Mouse (Mus musculus) testis, postnatal 14 days (tissue): ENCODE results near the gene Gm44973.
"Not testable (repeated sequence)": the region's sequence is repeated elsewhere in the genome, so short reads cannot be mapped to it uniquely, and the experiment has no call there.

Experiments
- DNase-seq: peaks from one replicate; pipeline ENCODE4 v3.0.0; 2021; ENCODE audit warnings: low spot score

Gm44973 gene

DNA sequence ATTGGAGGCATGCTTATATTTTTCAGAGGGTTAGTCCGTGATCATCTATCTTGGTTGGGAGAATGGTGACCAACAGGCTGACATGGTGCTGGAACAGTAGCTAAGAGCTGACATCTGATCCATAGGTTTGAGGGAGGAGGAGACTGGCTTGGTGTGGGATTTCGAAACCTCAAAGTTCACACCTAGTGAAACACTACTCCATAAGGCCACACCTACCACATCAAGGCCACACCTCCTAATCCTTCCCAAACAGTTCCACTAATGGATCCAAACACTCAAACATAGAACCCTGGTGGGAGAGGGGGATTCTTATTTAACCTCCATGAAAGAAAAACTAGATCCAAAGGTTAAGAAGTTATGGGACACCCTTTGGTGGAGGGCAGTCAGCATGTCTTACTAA lies 1.6 kb downstream of the Gm44973 start:
- no peak for DNase-seq

DNA sequence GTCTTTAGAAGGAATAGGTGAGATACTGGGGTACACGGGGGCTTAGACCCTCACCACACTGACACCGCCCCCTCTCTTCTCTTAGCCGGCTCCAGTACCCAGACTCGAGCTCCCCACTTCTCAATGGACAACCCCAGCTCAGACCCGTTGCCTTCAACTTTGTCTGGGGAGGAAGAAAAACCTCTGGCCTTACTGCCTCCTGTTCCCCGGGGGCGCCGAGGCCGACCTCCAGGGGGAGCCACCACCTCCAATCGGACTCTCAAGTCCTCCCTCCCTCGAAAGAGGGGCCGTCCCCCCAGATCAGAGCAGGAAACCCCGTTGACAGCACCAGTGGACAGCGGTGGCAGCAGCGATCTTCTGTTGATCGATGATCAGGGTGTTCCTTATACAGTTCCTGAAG lies 2.1 kb downstream of the Gm44973 start:
- no peak for DNase-seq

DNA sequence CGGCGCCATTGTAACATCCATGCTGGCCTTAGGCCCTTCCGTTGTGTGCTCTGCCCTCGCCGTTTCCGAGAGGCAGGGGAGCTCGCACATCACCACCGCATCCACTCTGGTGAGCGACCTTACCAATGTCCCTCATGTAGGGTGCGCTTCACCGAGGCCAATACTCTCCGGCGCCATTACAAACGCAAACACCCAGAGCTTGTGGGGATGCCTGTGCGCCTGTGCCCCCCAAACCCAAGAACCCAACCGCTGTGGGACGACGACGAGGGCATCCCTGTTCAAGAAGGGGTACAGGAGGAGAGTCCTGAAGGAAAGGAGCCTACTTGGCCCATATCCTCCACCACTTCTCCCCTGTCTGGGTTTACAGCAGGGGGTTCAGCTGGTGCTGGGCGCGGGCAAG lies 2.6 kb downstream of the Gm44973 start:
- no peak for DNase-seq

DNA sequence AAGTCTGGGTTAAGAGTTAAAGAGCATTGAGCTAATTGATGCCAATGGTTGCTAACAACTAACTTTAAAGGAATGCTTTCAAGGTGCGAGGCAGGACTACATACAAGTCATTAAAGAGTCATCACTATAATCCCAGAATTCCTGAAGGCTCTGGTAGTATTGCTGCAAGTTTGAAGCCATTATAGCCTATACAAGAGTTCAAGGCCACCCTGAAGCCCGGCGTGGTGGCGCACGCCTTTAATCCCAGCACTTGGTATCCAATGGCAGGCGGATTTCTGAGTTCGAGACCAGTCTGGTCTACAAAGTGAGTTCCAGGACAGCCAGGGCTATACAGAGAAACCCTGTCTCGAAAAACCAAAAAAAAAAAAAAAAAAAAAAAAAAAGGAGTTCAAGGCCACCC lies 4.3 kb downstream of the Gm44973 start:
- DNase-seq = not testable (repeated sequence)

DNA sequence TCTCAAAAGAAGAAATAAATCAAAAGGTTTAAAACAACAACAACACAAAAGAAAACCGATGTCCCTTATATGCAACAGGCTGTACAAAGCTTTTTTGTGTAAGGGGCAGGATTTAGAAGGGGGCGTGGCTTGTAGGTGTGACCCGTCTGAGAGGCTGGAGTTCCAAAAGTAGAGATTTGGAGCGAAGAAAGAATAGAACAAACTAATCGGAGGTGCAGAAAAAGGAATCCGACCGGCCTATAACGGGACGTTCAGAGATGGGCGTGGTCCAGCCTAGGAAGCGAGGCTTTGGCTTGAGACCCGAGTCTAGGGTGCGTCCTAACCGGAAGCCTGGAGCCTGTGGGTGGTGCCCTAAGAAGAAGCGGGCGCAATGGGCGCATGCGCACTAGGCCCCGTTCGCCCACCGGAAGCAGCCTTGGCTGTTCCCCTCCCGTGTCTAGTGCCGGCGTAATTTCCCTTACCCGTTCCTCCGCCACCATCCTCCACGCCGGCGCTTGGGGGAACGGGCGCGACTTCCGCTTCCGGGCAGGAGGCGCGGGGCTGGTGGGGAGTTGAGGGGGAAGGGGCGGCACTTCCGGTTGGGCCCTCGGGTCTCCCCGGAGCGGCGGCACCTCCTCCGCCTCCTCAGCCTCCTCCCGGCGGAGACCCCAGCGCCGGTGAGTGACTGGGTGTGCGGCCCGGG lies 4.8 kb downstream of the Gm44973 start, which contains the start of the genes Zfp865 and Ccdc106:
Gene Zfp865 (plus strand): TSS at position 377 of the 682 bp plus-strand sequence.
Gene Ccdc106 (plus strand): TSS at position 554 of the 682 bp plus-strand sequence.
- DNase-seq = peak; percentile 98

DNA sequence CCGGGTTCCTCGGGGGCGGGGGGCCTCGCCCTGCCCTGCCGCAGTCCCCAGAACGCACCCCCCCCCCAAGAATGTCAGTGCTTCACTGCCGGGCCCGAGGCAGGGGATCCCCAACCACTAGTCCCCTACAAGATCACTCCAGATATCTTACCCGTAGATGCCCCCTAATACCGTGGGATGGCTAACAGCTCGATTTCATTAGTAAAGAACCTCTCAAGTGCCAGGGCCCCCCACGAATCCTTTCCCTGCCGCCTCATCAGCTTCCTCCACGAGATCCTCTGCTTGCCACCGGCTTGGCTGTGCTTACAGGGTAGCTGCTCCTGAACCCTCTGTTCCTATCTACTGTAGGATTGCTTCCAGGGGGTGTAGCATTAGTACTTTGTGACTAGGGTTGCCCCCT lies 5.4 kb downstream of the Gm44973 start:
- DNase-seq = no peak

DNA sequence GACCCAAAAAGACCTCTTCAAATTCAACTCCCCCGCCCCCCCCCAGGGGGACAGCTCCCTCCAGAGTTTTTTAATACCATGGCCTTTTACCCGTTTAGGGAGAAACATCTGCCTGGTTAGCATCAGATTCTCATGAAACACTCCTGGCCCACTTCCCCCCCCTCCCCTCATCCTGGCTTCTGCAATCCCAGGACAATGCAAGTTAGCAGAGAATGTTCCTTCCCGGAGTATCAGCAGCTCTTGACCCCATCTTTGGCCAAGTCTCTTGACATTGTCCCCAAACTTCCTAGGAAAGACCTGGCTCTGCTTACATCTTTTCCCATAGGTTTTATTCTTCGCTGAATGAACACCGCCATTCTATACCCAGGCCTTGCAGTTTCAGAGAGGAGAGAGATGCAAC lies 5.9 kb downstream of the Gm44973 start:
- no peak for DNase-seq

DNA sequence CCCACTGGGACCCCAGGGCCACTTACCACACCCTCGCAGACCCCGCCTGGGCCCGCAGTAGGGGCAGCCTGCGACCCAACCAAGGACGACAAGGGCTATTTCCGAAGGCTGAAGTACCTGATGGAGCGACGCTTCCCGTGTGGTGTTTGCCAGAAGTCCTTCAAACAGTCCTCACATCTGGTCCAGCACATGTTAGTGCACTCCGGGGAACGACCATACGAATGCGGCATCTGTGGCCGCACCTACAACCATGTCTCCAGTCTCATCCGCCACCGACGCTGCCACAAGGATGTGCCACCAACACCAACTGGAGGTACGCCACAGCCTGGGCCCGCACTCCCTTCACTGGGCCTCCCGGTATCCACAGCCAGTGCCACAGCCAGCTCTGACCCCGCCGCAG lies 14.2 kb downstream of the Gm44973 start:
- no peak for DNase-seq

DNA sequence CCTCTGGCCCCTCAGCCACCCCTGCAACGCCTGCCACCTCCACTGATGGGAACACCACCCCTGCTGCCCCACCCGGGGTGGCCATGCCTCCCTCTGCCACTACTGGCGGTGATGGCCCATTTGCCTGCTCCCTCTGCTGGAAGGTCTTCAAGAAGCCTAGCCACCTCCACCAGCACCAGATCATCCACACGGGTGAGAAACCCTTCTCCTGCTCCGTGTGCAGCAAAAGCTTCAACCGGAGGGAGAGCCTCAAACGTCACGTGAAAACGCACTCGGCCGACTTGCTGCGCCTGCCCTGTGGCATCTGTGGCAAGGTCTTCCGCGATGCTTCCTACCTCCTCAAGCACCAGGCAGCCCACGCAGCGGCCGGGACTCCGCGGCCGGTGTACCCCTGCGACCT lies 14.7 kb downstream of the Gm44973 start:
- DNase-seq = no peak

DNA sequence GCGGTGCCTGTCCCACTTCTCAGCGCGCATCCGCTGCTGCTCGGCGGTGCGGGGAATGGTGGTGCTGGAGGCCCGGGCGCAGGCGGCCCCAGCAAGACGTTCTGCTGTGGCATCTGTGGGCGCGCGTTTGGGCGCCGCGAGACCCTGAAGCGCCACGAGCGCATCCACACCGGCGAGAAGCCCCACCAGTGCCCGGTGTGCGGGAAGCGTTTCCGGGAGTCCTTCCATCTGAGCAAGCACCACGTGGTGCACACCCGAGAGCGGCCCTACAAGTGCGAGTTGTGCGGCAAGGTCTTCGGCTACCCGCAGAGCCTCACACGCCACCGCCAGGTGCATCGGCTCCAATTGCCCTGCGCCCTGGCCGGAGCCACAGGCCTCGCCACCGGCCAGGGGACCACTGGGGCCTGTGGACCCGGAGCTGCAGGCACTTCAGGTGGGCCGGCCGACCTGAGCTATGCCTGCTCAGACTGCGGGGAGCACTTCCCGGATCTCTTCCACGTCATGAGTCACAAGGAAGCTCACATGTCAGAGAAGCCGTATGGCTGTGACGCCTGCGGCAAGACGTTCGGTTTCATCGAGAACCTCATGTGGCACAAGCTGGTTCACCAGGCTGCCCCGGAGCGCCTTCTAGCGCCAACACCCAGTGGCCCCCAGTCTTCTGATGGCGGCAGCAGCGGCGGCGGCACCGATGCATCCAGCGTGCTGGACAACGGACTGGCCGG lies 15.4 kb downstream of the Gm44973 start:
- peak; percentile 22 for DNase-seq

DNA sequence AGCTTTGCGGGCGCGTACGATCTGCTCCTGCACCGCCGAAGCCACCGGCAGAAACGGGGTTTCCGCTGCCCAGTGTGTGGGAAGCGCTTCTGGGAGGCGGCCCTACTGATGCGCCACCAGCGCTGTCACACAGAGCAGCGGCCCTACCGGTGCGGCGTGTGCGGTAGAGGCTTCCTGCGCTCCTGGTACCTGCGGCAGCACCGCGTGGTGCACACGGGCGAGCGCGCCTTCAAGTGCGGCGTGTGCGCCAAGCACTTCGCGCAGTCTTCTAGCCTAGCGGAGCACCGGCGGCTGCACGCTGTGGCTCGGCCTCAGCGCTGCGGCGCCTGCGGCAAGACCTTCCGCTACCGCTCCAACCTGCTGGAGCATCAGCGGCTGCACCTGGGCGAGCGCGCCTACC lies 16.2 kb downstream of the Gm44973 start:
- no peak for DNase-seq

DNA sequence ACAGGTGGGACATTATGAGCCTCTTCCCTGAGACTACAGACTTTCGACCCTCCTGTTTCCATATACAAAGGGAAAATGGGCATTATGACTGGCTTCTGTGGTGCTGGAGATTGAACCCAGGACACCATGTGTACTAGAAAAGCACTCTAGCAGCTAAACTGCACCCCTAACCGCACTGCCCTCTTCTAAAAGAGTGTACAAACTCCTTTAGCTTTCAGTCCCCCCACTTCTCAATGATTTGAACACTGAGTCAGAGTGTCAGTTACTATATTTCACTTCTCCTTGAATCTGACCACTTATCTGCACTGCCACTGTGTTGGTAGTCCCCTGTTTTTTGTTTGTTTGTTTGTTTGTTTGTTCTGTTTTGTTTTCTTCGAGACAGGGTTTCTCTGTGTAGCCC lies 18.5 kb downstream of the Gm44973 start, which contains the start of gene 4632433K11Rik:
Gene 4632433K11Rik (plus strand): TSS at position 301 of the 400 bp plus-strand sequence.
- no peak for DNase-seq

DNA sequence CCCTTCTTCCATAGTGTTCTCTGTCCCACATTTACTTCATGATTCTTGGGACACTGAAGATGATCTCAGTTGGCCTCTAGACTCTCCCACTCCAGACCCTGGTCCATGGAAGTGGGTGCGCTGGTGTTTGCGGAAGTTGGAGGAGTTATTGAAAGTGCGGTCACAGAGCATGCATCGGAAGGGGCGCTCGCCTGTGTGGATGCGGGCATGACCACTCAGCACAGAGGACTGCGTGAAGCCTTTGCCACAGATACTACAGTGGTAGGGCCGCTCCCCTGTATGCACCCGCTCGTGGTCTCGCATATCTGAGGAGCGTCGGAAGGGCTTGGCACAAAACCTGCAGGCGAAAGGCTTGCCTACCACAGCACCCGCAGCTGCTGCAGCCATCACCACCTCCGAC lies 20.3 kb downstream of the Gm44973 start:
- DNase-seq = no peak

DNA sequence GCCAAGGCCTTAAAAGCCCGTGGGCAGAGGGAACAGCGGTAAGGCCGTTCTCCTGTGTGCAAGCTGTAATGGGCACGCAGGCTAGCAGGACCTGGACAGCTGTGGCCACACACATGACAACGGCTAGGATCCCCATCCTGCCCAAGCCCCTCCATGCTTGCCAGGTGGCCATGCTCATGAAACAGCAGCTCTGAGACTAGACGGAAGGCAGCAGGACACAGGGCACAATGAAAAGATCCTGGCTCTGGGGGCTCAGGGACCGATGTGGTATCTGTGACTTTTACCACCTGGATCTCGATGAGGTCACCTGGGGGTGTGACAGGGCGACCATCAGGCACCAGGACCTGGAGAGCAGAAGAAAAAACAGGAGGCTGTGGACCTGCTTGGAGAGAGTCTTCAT lies 20.8 kb downstream of the Gm44973 start:
- no peak for DNase-seq

DNA sequence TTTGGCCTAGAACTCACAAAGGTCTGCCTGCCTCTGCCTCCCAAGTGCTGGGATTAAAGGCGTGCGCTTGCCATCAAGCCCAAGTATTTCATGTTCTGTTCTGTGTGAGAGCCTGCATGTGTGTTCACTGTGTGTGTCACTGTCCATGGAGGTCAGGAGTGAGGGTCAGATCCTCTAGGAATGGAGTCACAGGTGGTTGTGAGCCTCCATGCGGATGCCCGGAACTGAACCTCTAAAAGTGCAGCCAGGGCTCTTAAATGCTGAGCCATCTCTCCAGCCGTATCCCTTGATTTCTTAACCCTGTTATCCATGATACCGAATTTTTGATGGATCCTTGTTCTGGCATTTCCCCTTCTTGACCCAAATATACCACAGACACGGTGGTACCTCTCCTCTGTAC lies 21.7 kb downstream of the Gm44973 start:
- DNase-seq = no peak

DNA sequence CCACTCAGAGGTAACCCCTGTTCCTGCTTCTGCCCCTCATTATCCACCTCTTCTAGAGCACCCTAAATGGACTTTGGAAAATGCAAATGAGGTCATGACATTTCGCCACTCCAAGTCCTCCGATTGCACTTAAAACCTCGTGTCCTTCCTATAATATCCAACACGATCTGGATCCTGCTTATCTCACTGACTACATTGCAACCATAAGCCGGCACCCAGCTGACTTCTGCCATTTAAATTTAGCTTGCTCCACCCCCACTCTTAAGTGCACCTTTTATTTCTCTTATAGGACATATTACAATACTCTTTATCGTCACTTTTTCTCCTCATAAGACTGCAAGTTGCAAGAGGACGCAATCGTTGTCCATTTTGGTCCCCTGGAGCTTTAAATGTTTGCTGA lies 22.2 kb downstream of the Gm44973 start:
- DNase-seq = no peak

DNA sequence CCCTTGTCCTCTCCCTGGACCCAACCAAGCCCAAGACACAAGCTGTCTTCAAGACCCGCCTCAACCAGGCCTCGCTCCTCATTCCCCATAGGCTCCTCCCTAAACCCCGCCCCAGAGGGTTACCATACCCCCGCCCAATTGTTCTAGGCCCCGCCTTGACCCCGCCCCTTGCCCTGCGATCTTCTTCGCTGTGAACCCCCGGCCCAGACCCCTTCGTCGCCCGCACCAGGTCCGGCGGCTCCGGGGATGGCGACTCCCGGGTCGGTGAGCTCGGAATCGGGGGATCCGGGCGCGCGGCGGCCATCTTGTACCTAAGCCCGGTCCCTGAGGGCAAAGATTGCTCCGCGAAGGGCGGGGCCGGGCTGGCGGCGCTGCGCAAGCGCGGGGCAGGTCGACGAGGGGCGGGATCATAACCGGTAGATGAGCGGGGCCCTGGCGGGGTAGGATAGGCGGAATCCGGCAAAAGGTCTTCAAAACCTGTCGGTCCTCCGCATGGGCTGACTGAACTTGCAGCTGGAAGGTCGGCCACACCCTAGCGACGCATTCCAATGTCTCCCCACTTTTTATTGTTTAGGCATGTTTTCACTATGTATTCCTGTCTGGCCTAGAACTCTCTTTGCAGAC lies 22.9 kb downstream of the Gm44973 start, which contains the start of gene Zfp784:
Gene Zfp784 (minus strand): TSS at position 338 of the 624 bp plus-strand sequence.
- DNase-seq = peak; percentile 92

DNA sequence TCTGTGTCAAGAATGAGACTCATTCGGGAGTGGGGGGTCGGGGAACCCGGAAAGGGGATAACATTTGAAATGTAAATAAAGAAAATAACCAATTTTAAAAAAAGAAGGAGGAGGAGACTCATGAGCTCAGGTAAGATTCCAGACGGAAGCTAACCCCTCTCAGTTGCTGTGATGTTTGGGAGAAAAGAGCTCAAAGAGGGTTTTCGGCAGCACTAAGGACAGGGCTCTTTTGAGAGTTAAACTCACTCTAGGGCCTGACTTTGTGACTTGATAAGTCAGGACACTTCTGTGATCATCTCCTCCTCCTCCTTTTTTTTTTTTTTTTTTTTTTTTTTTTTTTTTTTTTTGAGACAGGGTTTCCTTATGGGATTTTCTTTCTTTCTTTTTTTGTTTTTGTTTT lies 23.6 kb downstream of the Gm44973 start:
- no peak for DNase-seq

DNA sequence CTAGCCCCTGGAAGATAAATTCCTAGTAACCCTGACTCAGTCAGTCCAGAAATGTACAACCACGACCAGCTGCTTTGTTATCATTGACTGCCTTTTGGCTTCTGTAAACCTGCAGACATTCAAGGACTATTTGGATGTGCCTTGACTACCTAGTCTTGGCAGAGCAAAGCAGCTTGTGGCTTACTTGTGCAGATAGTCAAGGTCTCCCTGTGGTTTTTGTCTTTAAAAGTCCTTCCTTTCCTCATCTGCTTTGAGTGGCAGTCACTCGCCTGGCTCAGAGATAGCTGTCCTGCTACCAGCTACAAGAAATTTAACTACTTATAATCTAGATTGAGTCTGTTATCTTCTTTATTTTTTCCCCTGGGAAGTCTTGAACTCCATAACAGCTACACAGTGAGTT lies 29.7 kb downstream of the Gm44973 start:
- DNase-seq = no peak

DNA sequence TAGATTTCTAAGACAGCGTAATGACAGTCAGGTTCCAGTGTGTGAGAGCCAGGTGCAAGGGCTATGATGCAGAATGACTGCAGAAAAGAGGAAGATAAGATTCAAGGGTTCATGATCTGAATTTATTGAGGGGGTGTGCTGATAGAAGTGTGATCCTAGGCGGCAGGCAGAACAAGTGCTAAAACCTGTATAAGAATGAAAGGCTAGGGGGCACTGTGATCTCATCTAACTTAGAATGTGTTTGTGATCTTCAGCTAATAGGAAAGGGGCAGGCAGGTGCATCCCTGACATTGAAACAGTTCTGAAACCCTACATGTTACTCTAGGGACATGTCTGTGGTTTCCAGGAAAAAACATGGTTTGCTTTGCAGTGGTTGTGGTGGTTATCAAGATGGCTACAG lies 30.8 kb downstream of the Gm44973 start:
- no peak for DNase-seq

DNA sequence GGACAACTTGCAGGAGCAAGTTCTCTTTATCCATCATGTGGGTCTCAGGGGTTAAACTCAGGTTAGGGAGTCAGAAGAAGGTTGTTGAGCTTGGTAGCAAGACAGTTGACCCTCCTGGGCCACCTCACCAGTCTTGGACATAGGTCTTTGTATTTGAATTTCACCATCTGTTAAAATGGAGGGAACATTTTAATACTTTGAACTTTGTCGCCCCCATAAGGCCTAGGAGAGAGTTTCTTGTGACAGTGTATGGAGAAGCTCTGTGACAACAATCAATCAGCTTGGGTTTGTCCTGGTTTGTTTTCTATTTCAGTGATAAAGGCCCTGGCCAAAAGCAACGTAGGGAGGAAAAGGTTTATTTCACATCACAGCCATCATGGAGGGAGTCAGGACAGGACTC lies 32.0 kb downstream of the Gm44973 start:
- DNase-seq = no peak

DNA sequence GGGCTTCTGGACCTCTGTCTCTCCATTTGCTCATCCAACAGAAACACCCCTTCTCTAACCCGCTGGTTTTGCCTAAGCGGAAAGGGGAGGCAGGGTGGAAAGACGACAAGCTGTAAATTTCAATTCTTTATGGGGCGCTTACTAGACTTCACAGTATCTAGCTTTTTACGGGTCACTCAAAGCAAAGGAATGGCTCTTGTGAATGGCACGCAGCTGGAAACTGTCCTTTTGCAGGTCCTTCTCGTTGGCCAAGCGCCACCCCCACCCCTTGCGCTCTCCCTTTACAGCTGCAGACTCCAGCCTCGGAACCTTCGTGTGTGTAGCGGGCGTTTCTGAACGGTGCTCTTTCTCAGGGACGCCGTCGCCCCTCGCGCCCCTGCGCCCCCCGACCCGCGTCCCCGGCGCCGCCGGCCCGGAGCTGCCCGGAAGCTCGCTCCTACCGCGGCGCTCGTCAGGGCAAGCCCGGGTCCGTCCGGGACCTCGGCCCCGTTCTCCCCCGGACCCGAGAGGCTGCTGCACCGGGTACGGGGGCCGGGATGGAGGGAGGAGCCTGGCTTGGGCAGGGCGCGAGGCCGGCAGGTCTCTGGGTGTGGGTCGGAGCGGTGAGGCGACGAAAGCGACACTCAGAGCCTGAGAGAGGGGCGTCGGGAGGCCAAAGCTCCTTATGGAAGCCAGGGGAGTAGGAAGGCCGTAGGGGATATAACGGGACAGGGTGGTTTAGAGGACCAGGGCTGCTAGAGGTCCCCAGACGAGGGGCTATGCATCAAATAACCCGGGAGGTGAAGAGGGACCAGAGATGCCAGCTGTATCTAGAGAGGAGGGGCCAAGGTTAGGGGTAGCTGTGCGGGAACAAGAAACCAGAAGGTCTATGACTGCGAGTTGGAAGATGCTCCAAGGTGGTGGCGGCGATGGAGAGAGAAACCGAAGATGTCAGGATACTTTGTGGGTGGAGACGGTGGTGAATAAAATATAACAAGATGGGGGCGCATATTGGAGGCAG lies 36.2 kb downstream of the Gm44973 start, which contains the start of gene Zfp580:
Gene Zfp580 (plus strand): TSS at position 346 of the 1,000 bp plus-strand sequence.
- peak; percentile 85 for DNase-seq
